8 mouse cellular contexts compared by ENCODE assay signal in genomic region chr19:4720671-4721244, GRCm38 (mm10). TPM values are rescaled to one million over a fixed set of nuclear protein-coding genes. Genes with fewer than 3 reads are reported as not detected.
DNase-seq lines count a peak whose midpoint lies in the region; ATAC-seq lines count a peak whose summit lies in the region.

No protein-coding gene starts in this region.

- WGBS in kidney, embryonic 14.5 days, result 15% methylated on average over 11 of the region's 11 CpGs
- WGBS in lung, embryonic 16.5 days, result 16% methylated on average over 11 of the region's 11 CpGs

- peaks cover 15% of the 10 kb centered on the region for H3K4me1 ChIP-seq in kidney, embryonic 14.5 days (ENCODE audit: control insufficient read depth, insufficient read depth, low read length)
- H3K4me1 ChIP-seq in lung, embryonic 16.5 days (replicated peaks; ENCODE audit: control insufficient read depth, insufficient read depth, low read length), result peaks cover 5% of the 10 kb centered on the region

- no peak overlapping the region for H3K27ac ChIP-seq in kidney, embryonic 14.5 days (ENCODE audit: low read depth, low read length)
- peak overlapping the region; percentile 37; the same call in 1 of the 2 replicates for H3K27ac ChIP-seq in lung, embryonic 16.5 days (ENCODE audit: low read length)

- H3K4me3 ChIP-seq in kidney, embryonic 14.5 days (ENCODE audit: low read length), result peak overlapping the region; percentile 31
- peak overlapping the region; percentile 22 for H3K4me3 ChIP-seq in lung, embryonic 16.5 days (ENCODE audit: low read length)

- no peaks in the 10 kb centered on the region for H3K9me3 ChIP-seq in kidney, embryonic 14.5 days (ENCODE audit: control insufficient read depth, low read length)
- no peaks in the 10 kb centered on the region for H3K9me3 ChIP-seq in lung, embryonic 16.5 days (ENCODE audit: control insufficient read depth, low read length)

- peak overlapping the region; percentile 32 for H3K4me2 ChIP-seq in kidney, embryonic 14.5 days (replicated peaks; ENCODE audit: low read depth, low read length)
- peak overlapping the region; percentile 33 for H3K4me2 ChIP-seq in lung, embryonic 16.5 days (ENCODE audit: low read depth, low read length)

- ATAC-seq in kidney, embryonic 14.5 days (ENCODE audit: low FRiP score, low TSS enrichment), result peak; percentile 54
- ATAC-seq in lung, embryonic 16.5 days (ENCODE audit: low read depth), result peak; percentile 47; the same call in 1 of the 2 replicates
- ATAC-seq in activated CD4-positive, CD25-positive, alpha-beta regulatory T cell, adult 4 months, result no peak

- H3K36me3 ChIP-seq in kidney, embryonic 14.5 days (ENCODE audit: control insufficient read depth, insufficient read depth, low read length), result no peaks in the 10 kb centered on the region
- H3K36me3 ChIP-seq in lung, embryonic 16.5 days (ENCODE audit: control insufficient read depth, insufficient read depth, low read length), result no peaks in the 10 kb centered on the region

- H3K9ac ChIP-seq in kidney, embryonic 14.5 days (ENCODE audit: low read depth, low read length), result peak overlapping the region; percentile 37; the same call in 1 of the 2 replicates
- peak overlapping the region; percentile 39; the same call in 1 of the 2 replicates for H3K9ac ChIP-seq in lung, embryonic 16.5 days (ENCODE audit: low read length)

- no peaks in the 10 kb centered on the region for H3K27me3 ChIP-seq in kidney, embryonic 14.5 days (ENCODE audit: control insufficient read depth, insufficient read depth, low read length)
- no peaks in the 10 kb centered on the region for H3K27me3 ChIP-seq in lung, embryonic 16.5 days (ENCODE audit: control insufficient read depth, insufficient read depth, low read depth, low read length)

- peak; percentile 66 for DNase-seq in adrenal gland, postnatal 10 days
- DNase-seq in adrenal gland, postnatal 25 days, result no peak
- peak; percentile 30 for DNase-seq in ES-CJ7 (ENCODE audit: low read depth, low spot score)
- DNase-seq in right cerebral cortex, postnatal 10 days (ENCODE audit: low spot score in 2 of 2), result no peak
- DNase-seq in frontal cortex, adult 2 months (ENCODE audit: extremely low spot score in 1 of 2, low spot score in 1 of 2), result no peak

RNA-seq across cellular contexts. Expression of gene Sptbn2, which starts 9.8 kb away (rescaled TPM):
- total RNA-seq in adrenal gland, postnatal 10 days (2021), result 1 to 10 TPM; 4.7 to 7.3 TPM
- total RNA-seq in adrenal gland, postnatal 25 days (2021), result 0.73 and 1.00 TPM in 2 replicates
- 1.8 and 2.9 TPM in 2 replicates for polyA plus RNA-seq in kidney, embryonic 14.5 days (2014; fragmentation: Nextera tagmentation; extraction: Ambion mirVana)
- polyA plus RNA-seq in lung, embryonic 16.5 days (2015; fragmentation: Nextera tagmentation; extraction: Ambion mirVana), result 1.0 and 1.4 TPM in 2 replicates
- under 1 TPM; 0.11 to 0.17 TPM for polyA plus RNA-seq in activated CD4-positive, CD25-positive, alpha-beta regulatory T cell, adult 4 months (2017; shearing (Covaris generic))
- polyA plus RNA-seq in frontal cortex, adult 2 months (2012; rRNA removed), result 186 and 200 TPM in 2 replicates

RNA-seq across cellular contexts. Expression of gene Gm960, which starts 22.3 kb away (rescaled TPM):
- total RNA-seq in adrenal gland, postnatal 10 days (2021), result under 1 TPM in 1 of 2 experiments, not detected in 1; 0.97 TPM
- total RNA-seq in adrenal gland, postnatal 25 days (2021), result 1.7 TPM in 1 of 2 replicates, not detected in the other
- 3.4 and 5.2 TPM in 2 replicates for polyA plus RNA-seq in kidney, embryonic 14.5 days (2014; fragmentation: Nextera tagmentation; extraction: Ambion mirVana)
- polyA plus RNA-seq in lung, embryonic 16.5 days (2015; fragmentation: Nextera tagmentation; extraction: Ambion mirVana), result 2.5 and 3.3 TPM in 2 replicates
- polyA plus RNA-seq in activated CD4-positive, CD25-positive, alpha-beta regulatory T cell, adult 4 months (2017; shearing (Covaris generic)), result not detected
- 3.9 and 4.5 TPM in 2 replicates for polyA plus RNA-seq in frontal cortex, adult 2 months (2012; rRNA removed)

RNA-seq across cellular contexts. Expression of gene Rbm4b, which starts 35.5 kb away (rescaled TPM):
- total RNA-seq in adrenal gland, postnatal 10 days (2021), result 10 to 100 TPM; 11.2 to 13.1 TPM
- total RNA-seq in adrenal gland, postnatal 25 days (2021), result 16.8 and 17.5 TPM in 2 replicates
- polyA plus RNA-seq in kidney, embryonic 14.5 days (2014; fragmentation: Nextera tagmentation; extraction: Ambion mirVana), result 69.2 and 79.8 TPM in 2 replicates
- 57.6 and 58.7 TPM in 2 replicates for polyA plus RNA-seq in lung, embryonic 16.5 days (2015; fragmentation: Nextera tagmentation; extraction: Ambion mirVana)
- 100 to 1,000 TPM in 1 of 2 experiments, 10 to 100 TPM in 1; 87.2 to 107 TPM for polyA plus RNA-seq in activated CD4-positive, CD25-positive, alpha-beta regulatory T cell, adult 4 months (2017; shearing (Covaris generic))
- 24.3 and 25.3 TPM in 2 replicates for polyA plus RNA-seq in frontal cortex, adult 2 months (2012; rRNA removed)

Comparison
In these comparisons a context has a peak if more than half of its experiments do, and no peak if none do; other contexts are left out.
1. DNase-seq: peak in adrenal gland, postnatal 10 days (single experiment) and ES-CJ7 (single experiment); none in adrenal gland, postnatal 25 days (single experiment), right cerebral cortex, postnatal 10 days (0 of 2) and frontal cortex, adult 2 months (0 of 2).
2. RNA of gene Sptbn2, which starts 9.8 kb away (polyA plus RNA-seq): 186 to 200 TPM in frontal cortex, adult 2 months; 1.8 to 2.9 TPM in kidney, embryonic 14.5 days, 1.0 to 1.4 TPM in lung, embryonic 16.5 days and 0.11 to 0.17 TPM in activated CD4-positive, CD25-positive, alpha-beta regulatory T cell, adult 4 months; every median in the first group is over 10 times any median in the second.